Mouse (Mus musculus) neural tube, embryonic 12.5 days (tissue): Measurements from ENCODE around the gene Ascl3. TPM values are rescaled to one million over a fixed set of nuclear protein-coding genes. Genes with fewer than 3 reads are reported as not detected.

Experiments
- ATAC-seq: fragments of 200-750 bp; cut with Nextera tagmentation; 2 replicates; pipeline ENCODE4 v1.8.0; 2017; ENCODE audit warnings: low read depth, mild to moderate bottlenecking, moderate TSS enrichment, moderate library complexity; ENCODE audit not compliant: low FRiP score
- H3K27ac ChIP-seq: fragments of 300-500 bp; sonication (generic); 2 replicates; pipeline ENCODE4 v1.5.1; 2016
- H3K27me3 ChIP-seq: fragments of 300-500 bp; sonication (generic); replicated peaks from 2 replicates; pipeline ENCODE4 v1.6.1; 2016; ENCODE audit warnings: mild to moderate bottlenecking
- H3K36me3 ChIP-seq: fragments of 300-500 bp; sonication (generic); 2 replicates; pipeline ENCODE4 v1.6.1; 2016; ENCODE audit warnings: mild to moderate bottlenecking
- H3K4me1 ChIP-seq: fragments of 300-500 bp; sonication (generic); 2 replicates; pipeline ENCODE4 v1.6.1; 2016
- H3K4me2 ChIP-seq: fragments of 300-500 bp; sonication (generic); replicated peaks from 2 replicates; pipeline ENCODE4 v1.6.1; 2016; ENCODE audit warnings: mild to moderate bottlenecking
- H3K4me3 ChIP-seq: fragments of 300-500 bp; sonication (generic); 2 replicates; pipeline ENCODE4 v1.5.1; 2016
- H3K9ac ChIP-seq: fragments of 300-500 bp; sonication (generic); 2 replicates; pipeline ENCODE4 v1.6.1; 2016; ENCODE audit warnings: mild to moderate bottlenecking
- H3K9me3 ChIP-seq: fragments of 300-500 bp; sonication (generic); 2 replicates; pipeline ENCODE4 v1.6.1; 2016; ENCODE audit warnings: mild to moderate bottlenecking
- WGBS: fragments of 180-500 bp; shearing (Covaris S2); methylation state at CpG from one replicate; pipeline ENCODE4 v1.1.7; 2016; 5-methylcytosine and 5-hydroxymethylcytosine counted together
- polyA plus RNA-seq: library from polyadenylated mRNA; unstranded; fragments of >200 nt; fragmentation: Nextera tagmentation; extraction: Ambion mirVana; gene quantifications from 2 replicates; pipeline ENCODE4 v1.2.1, GENCODE M21; 2016

The Ascl3 gene
- polyA plus RNA-seq = 0.31 TPM in 1 of 2 replicates, not detected in the other

- ATAC-seq = no peak
- no peaks in the 10 kb centered on the region for H3K4me1 ChIP-seq
- H3K27me3 ChIP-seq = no peaks in the 10 kb centered on the region
- H3K4me3 ChIP-seq = no peak within 1 kb of the TSS
- H3K36me3 ChIP-seq = peaks cover 11% of the 10 kb centered on the region; the same call in 1 of the 2 replicates
- no peak within 1 kb of the TSS for H3K9ac ChIP-seq
- no peak within 1 kb of the TSS for H3K27ac ChIP-seq
- WGBS = 89% methylated on average over 5 of the region's 5 CpGs
- no peak within 1 kb of the TSS for H3K4me2 ChIP-seq
- no peaks in the 10 kb centered on the region for H3K9me3 ChIP-seq
These were observed at the start of gene Ascl3 for GRCm38 (mm10) chr7:109731626-109732025. TSS of gene Ascl3 (minus strand) at chr7:109731726.

DNA sequence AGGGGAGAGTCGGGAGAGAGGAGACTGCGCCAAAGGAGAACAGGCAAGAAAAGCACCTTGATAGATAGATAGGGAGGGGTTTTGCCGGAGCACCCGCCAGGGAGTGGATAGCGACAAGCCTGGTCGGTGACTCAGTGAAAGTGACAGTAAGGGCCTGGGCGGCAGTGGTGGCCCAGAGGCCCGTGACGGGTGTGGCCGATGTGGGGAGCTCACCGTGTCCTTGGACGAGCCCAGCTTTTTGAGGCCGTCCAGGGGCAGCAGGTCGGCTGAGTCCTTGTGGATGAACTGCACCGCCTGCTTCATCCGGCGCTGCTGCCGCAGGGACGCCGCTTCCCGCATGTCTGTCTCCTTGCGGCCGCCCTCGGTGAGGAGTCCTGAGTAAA, 49.6 kb upstream of the Ascl3 start:
- H3K4me2 ChIP-seq = peak overlapping the region; percentile 96
- H3K27ac ChIP-seq = no peak overlapping the region
- H3K27me3 ChIP-seq = peaks cover 45% of the 10 kb centered on the region
- H3K9me3 ChIP-seq = no peaks in the 10 kb centered on the region
- no peaks in the 10 kb centered on the region for H3K36me3 ChIP-seq
- H3K9ac ChIP-seq = peak overlapping the region; percentile 54
- H3K4me3 ChIP-seq = peak overlapping the region; percentile 49
- H3K4me1 ChIP-seq = peaks cover 14% of the 10 kb centered on the region; the same call in 1 of the 2 replicates
- peak; percentile 75 for ATAC-seq
- under 1% methylated on average over 24 of the region's 24 CpGs for WGBS

DNA sequence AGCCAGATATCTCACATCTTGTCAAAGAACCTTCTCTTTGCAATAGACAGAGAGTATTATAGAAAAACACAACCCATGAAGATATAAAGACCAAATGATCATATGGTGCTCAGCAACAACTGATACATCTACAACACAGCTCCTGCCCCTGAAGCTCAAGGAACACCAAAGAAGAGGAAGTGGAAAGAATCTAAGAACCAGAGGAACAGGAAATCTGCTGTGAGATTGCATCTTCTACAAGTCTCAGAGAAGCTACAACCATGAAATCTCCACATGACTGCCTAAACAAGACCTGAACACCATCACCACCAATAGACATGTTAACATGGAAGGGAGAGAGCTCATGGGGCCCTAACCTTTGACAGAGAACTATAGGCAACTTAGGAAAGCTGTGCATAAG, 40.7 kb upstream of the Ascl3 start:
- no peaks in the 10 kb centered on the region for H3K4me1 ChIP-seq
- H3K27ac ChIP-seq = no peak overlapping the region
- H3K9me3 ChIP-seq = no peaks in the 10 kb centered on the region
- no peaks in the 10 kb centered on the region for H3K36me3 ChIP-seq
- ATAC-seq = no peak
- H3K27me3 ChIP-seq = no peaks in the 10 kb centered on the region
- no peak overlapping the region for H3K9ac ChIP-seq
- H3K4me2 ChIP-seq = no peak overlapping the region
- no peak overlapping the region for H3K4me3 ChIP-seq

GRCm38 (mm10) chr7:109768699-109769383, 37.3 kb upstream of the Ascl3 start:
- H3K36me3 ChIP-seq = no peaks in the 10 kb centered on the region
- no peak overlapping the region for H3K4me2 ChIP-seq
- WGBS = 56% methylated on average over 2 of the region's 2 CpGs
- H3K27ac ChIP-seq = no peak overlapping the region
- no peaks in the 10 kb centered on the region for H3K27me3 ChIP-seq
- H3K9ac ChIP-seq = no peak overlapping the region
- ATAC-seq = no peak
- H3K9me3 ChIP-seq = no peaks in the 10 kb centered on the region
- no peaks in the 10 kb centered on the region for H3K4me1 ChIP-seq
- H3K4me3 ChIP-seq = no peak overlapping the region

- Histone ChIP-seq H3K4me1 (no peaks in the 10 kb centered on the region), H3K27me3 (no peaks in the 10 kb centered on the region), H3K9ac (no peak overlapping the region), H3K36me3 (no peaks in the 10 kb centered on the region), H3K27ac (no peak overlapping the region), H3K4me2 (no peak overlapping the region), H3K9me3 (no peaks in the 10 kb centered on the region), H3K4me3 (no peak overlapping the region)
- 84% methylated on average over 7 of the region's 7 CpGs for WGBS
- ATAC-seq = no peak
These were observed 36.2 kb upstream of the Ascl3 start for GRCm38 (mm10) chr7:109767575-109768350.

DNA sequence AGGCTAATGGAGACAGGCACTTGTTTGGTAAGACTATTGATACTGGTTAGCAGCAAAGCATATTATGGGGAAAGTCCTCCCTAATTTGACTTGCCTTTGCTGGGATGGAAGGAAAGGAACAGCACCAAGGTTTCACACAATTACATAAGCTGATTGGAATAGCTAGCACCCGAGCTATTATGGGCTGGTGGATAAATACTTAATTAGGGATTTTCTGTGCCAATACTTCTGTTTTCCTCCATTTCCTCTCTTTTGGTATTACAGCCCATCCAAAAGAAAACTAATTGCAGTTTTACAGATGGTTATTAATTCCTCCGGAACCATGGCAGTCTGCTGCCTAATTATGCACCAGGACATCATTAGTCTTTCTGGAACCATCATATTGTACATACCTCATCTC, 32.5 kb upstream of the Ascl3 start:
- no peaks in the 10 kb centered on the region for H3K4me1 ChIP-seq
- ATAC-seq = no peak
- H3K4me3 ChIP-seq = no peak overlapping the region
- H3K27me3 ChIP-seq = no peaks in the 10 kb centered on the region
- H3K36me3 ChIP-seq = no peaks in the 10 kb centered on the region
- no peak overlapping the region for H3K9ac ChIP-seq
- H3K27ac ChIP-seq = no peak overlapping the region
- no peaks in the 10 kb centered on the region for H3K9me3 ChIP-seq
- no peak overlapping the region for H3K4me2 ChIP-seq
- 79% methylated on average over 2 of the region's 2 CpGs for WGBS

GRCm38 (mm10) chr7:109756291-109756690, 24.8 kb upstream of the Ascl3 start:
- Histone ChIP-seq H3K27ac (no peak overlapping the region), H3K9ac (no peak overlapping the region), H3K36me3 (no peaks in the 10 kb centered on the region), H3K4me1 (peaks cover 13% of the 10 kb centered on the region), H3K9me3 (no peaks in the 10 kb centered on the region), H3K4me3 (no peak overlapping the region), H3K4me2 (no peak overlapping the region), H3K27me3 (no peaks in the 10 kb centered on the region)
- 88% methylated on average over 3 of the region's 3 CpGs for WGBS
- no peak for ATAC-seq

DNA sequence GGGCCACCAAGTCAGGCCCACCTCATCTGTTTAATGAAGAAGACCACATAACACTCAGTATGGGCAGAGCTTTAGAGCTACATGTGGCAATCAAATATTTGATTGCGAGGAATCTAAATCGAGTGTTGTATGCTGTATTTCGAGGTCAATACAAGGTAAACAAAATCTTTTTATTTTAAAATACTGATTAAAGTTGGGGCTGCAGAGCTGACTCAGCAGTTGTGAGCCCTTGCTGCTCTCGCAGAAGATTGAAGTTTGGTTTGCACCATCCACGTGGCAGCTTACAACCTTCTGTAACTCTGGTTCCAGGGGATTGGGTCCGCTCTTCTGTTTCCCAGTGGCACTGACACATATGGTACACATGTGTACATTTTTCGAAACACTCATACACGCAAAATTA, 22.5 kb upstream of the Ascl3 start:
- no peak for ATAC-seq
- Histone ChIP-seq H3K9ac (no peak overlapping the region), H3K4me1 (peaks cover 16% of the 10 kb centered on the region), H3K9me3 (no peaks in the 10 kb centered on the region), H3K36me3 (no peaks in the 10 kb centered on the region; the same call in 1 of the 2 replicates), H3K27ac (no peak overlapping the region), H3K4me2 (no peak overlapping the region), H3K4me3 (no peak overlapping the region), H3K27me3 (no peaks in the 10 kb centered on the region)
- WGBS = 93% methylated on average over 8 of the region's 8 CpGs

- peak within 1 kb of the TSS; percentile 89 for H3K9ac ChIP-seq
- WGBS = under 1% methylated on average over 74 of the region's 74 CpGs
- H3K9me3 ChIP-seq = no peaks in the 10 kb centered on the region
- peak; percentile 88 for ATAC-seq
- no peaks in the 10 kb centered on the region for H3K27me3 ChIP-seq
- H3K36me3 ChIP-seq = peaks cover 3% of the 10 kb centered on the region; the same call in 1 of the 2 replicates
- peak within 1 kb of the TSS; percentile 33 for H3K27ac ChIP-seq
- peak within 1 kb of the TSS; percentile 78 for H3K4me3 ChIP-seq
- H3K4me2 ChIP-seq = peak within 1 kb of the TSS; percentile 69
- H3K4me1 ChIP-seq = peaks cover 16% of the 10 kb centered on the region
These were observed 20.7 kb upstream of the Ascl3 start, which contains the start of gene Tmem9b for GRCm38 (mm10) chr7:109752008-109752925. TSS of gene Tmem9b (minus strand) at chr7:109752875.

GRCm38 (mm10) chr7:109751427-109752007, 20.0 kb upstream of the Ascl3 start:
- no peaks in the 10 kb centered on the region for H3K27me3 ChIP-seq
- H3K4me3 ChIP-seq = peak overlapping the region; percentile 78
- H3K27ac ChIP-seq = 0 out of 2 replicates have a peak overlapping the region, but pooled peaks have one; percentile 33
- peaks cover 16% of the 10 kb centered on the region for H3K4me1 ChIP-seq
- ATAC-seq = peak; percentile 74; the same call in 1 of the 2 replicates
- H3K9ac ChIP-seq = peak overlapping the region; percentile 89
- 3% methylated on average over 13 of the region's 13 CpGs for WGBS
- peaks cover 4% of the 10 kb centered on the region; the same call in 1 of the 2 replicates for H3K36me3 ChIP-seq
- H3K4me2 ChIP-seq = peak overlapping the region; percentile 69
- no peaks in the 10 kb centered on the region for H3K9me3 ChIP-seq

- Histone ChIP-seq H3K9me3 (no peaks in the 10 kb centered on the region), H3K4me3 (no peak overlapping the region), H3K27me3 (no peaks in the 10 kb centered on the region), H3K27ac (no peak overlapping the region), H3K4me2 (no peak overlapping the region), H3K36me3 (peaks cover 30% of the 10 kb centered on the region), H3K9ac (no peak overlapping the region), H3K4me1 (peaks cover 7% of the 10 kb centered on the region)
- ATAC-seq = no peak
- WGBS = 64% methylated on average over 1 of the region's 1 CpGs
These were observed 16.2 kb upstream of the Ascl3 start for GRCm38 (mm10) chr7:109747747-109748146.
